Mouse (Mus musculus) gastrocnemius, postnatal 14 days (tissue): Measurements from ENCODE around the gene Apopt1. TPM values are rescaled to one million over a fixed set of nuclear protein-coding genes. Genes with fewer than 3 reads are reported as not detected.

Experiments
- DNase-seq: peaks from one replicate; pipeline ENCODE4 v3.0.0; 2021; ENCODE audit warnings: mixed read lengths
- intact Hi-C: fragments of 180-260 bp; cut with DNase I; formaldehyde crosslinking; loops from one replicate; pipeline ENCODE4 v1.15.1; 2025; ENCODE audit warnings: low total_unique reads
- total RNA-seq, 2 experiments: library from RNA; stranded (reverse); gene quantifications; 2 replicates each; pipeline ENCODE4 v1.2.3; 2021

Apopt1 gene
- total RNA-seq, 2 experiments from 2014 or later, result 34.2 to 35.6 TPM

DNA sequence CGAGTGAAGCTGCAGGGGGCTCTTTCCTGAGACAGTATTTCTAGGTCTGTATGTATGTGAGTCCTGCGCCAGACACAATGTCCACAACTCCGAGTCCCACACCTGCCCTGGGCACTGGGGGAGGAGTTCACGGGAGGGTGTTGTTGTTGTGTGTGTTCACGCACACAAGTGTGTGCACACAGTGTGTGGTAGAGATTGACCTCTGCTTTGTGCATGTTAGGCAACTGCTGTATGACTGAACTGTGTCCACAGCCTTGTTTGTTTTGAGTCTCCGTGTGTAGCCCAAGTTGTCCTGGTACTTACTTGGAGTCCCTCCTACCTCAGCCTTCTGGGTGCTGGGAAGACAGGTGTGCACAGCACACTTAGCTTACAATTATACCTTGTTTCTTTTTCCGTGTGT lies 77.6 kb downstream of the Apopt1 start:
- intact Hi-C loops, result no loop called here

GRCm38 (mm10) chr12:111791474-111792104 lies 78.5 kb downstream of the Apopt1 start:
- intact Hi-C loops, result no loop called here
- no peak for DNase-seq

More for the DNA sequence above, 77.6 kb downstream of the Apopt1 start:
- no peak for DNase-seq

GRCm38 (mm10) chr12:111794102-111794501 lies 81.0 kb downstream of the Apopt1 start:
- DNase-seq, result peak; percentile 84
- intact Hi-C loops, result no loop called here

DNA sequence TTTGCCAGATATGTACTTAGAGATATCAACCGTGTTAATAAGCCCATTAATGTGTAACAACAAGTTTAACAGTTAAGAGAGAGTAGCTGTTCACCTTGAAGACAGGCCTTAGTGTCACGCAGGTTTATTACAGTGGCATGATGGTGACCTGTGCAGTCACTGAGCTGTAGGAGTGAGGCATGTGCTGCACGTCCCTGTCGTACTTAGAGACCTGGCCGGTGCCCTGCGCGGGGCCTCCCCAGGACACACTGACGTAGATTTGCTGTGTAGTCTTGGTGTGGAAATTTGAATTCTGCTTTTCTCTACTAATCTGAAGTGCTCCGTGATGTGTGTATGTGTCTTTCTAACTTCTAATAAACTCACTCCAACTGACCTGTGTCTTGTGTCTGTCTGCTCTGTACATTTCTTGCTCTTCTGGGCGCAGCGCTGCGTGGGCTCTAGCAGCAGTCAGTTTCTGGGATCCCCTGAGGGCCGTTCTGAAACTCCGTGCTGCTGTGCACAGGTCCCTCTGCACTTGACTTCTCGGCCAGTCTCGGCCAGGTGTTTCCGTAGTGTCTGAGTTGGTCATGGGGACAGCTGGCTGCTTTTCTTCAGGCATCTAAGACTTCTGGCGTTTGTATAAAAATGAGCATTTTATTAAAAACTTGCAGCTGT lies 81.6 kb downstream of the Apopt1 start:
- DNase-seq, result no peak
- intact Hi-C loops, result no loop called here

- DNase-seq, result peak; percentile 57
These were observed 82.3 kb downstream of the Apopt1 start for GRCm38 (mm10) chr12:111795180-111795895.

GRCm38 (mm10) chr12:111797251-111797650 lies 84.2 kb downstream of the Apopt1 start:
- intact Hi-C loops, result no loop called here
- DNase-seq, result no peak

More at GRCm38 (mm10) chr12:111795180-111795895, 82.3 kb downstream of the Apopt1 start:
- intact Hi-C loops, result no loop called here

DNA sequence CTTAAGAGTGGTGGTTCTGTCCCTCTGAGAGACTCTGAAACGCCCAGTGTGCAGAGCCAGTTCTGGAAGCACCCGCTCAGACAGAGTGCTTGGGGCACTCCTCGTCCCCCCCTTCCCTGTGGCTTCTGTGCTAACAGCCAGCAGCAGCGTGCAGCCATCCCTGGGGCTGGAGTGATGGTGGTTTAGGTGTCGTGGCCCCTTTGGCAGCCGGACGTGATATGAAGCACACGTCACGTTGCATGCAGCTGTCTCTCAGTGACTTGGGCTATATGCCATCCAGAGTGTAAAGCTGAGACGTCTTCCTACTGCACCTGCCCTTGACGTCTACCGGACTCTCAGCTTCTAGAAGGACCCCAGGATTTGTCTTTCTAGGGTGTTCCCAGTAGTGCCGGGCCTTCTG lies 85.4 kb downstream of the Apopt1 start:
- intact Hi-C loops, result no loop called here
- no peak for DNase-seq

DNA sequence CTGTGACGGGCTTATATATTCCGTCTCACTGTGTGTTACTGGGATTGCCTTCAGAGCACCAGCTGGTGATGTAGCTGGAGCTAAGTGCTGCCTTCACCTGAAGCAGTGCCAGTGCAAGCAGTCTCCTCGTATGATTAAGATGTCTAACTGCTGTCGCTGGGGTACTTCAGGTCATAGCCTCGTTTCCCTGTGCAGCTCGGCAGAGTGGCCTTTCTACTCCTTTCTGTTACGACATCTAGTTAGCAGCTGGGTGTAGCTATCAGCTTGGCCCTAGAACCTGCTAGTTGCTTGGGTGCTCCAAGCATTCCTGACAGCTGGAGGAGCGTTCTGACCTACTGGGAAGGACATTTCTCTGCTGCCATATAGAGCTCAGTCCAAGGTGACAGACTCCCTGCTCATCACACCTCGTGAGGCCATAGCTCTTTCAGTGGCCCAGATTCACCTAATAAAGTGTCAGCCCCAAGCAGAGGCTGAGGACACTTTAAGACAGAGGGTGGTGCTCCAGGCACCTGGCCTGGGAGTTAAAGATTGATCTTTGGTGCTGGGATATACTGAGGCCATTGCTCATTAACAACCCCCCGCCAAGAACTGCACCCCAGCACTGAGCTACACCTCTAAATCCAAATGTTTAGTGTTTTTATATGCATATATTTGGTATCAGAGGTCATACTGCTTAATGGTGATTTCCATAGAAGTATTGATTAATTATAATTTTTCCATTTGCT lies 87.6 kb downstream of the Apopt1 start:
- DNase-seq, result no peak
- intact Hi-C loops, result no loop called here

DNA sequence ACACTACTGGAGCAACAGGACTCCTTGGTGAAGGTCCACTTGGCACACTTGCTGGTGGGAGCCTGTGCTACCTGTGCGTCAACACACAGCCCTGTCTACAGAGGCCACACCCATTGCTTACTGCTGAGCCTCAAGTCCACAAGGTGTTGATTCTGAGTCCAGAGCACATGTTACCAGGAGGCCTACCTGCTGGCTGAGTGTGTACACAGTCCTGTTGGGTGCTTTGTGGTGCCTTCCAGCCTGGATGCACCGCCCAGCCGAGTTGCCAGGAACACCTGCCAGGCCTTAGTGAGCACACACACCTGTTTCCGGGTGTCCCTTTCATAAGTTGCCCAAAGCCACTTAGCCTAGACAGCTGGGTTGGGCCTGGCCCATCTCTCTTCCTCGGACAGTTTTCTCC lies 90.5 kb downstream of the Apopt1 start:
- intact Hi-C loops, result no loop called here
- DNase-seq, result no peak

Other genes starting within 250 kb of the Apopt1 start
- gene Gm266, start 227.4 kb upstream of the Apopt1 start, total RNA-seq, result 1 to 10 TPM; 1.7 to 3.4 TPM
- 100 to 1,000 TPM; 111 to 128 TPM for gene Eif5, start 175.2 kb upstream of the Apopt1 start, total RNA-seq
- 10 to 100 TPM; 48.7 to 51.8 TPM for gene Mark3, start 138.7 kb upstream of the Apopt1 start, total RNA-seq
- gene Ckb, start 40.9 kb upstream of the Apopt1 start, total RNA-seq, result 10 to 100 TPM; 19.8 to 32.6 TPM
- gene Trmt61a, start 35.2 kb upstream of the Apopt1 start, total RNA-seq, result 1 to 10 TPM; 2.7 to 4.7 TPM
- gene Bag5, start within 50 bp of the Apopt1 start, total RNA-seq, result 10 to 100 TPM; 14.9 to 17.2 TPM
- gene Klc1, start 45.6 kb downstream of the Apopt1 start, total RNA-seq, result 10 to 100 TPM; 53.4 to 62.2 TPM
- gene Xrcc3, start 100.6 kb downstream of the Apopt1 start, total RNA-seq, result under 1 TPM; 0.53 to 0.86 TPM
- 10 to 100 TPM; 15.1 to 18.6 TPM for gene Zfyve21, start 100.9 kb downstream of the Apopt1 start, total RNA-seq
- gene Ppp1r13b, start 194.8 kb downstream of the Apopt1 start, total RNA-seq, result 1 to 10 TPM; 8.5 to 9.0 TPM